Comparison of ENCODE assay signal across 12 mouse cellular contexts in the genomic region with DNA sequence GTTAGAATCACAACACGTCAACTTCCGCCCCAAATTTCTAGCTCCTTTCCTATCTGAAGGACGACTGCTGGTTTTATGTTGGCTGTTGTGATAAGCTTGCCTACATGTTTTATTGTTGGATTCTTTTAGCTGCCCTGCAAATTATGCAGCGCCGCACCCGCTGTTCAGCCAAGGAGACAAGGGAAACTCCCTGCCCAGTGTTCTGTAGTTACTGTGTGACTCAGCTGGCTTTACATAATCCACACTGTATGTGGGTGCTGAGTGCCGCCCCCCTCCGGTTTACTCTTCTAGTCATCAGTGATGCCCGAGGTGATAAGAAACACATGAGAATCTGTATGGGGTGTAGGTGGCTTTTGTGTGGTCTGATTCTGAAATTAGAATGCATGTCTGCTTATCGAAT.
DNase-seq lines count a peak whose midpoint lies in the region; ATAC-seq and TF ChIP-seq lines count a peak whose summit lies in the region.
"Had no signal": no experiment of that assay in that cellular context is flagged by ENCODE, and none has a peak within 500 bp of the region (broad histone marks: within the 10 kb centered on the region; RNA-seq: fewer than 3 reads in every experiment).

No protein-coding gene starts in this region.

- H3K4me1 ChIP-seq in midbrain, embryonic 13.5 days (replicated peaks), result peaks cover 32% of the 10 kb centered on the region
- peaks cover 6% of the 10 kb centered on the region for H3K4me1 ChIP-seq in midbrain, embryonic 10.5 days
- no peaks in the 10 kb centered on the region for H3K4me1 ChIP-seq in liver, postnatal 0 days (ENCODE audit: insufficient read depth)
- H3K4me1 ChIP-seq: liver, embryonic 15.5 days; stomach, embryonic 15.5 days had no signal

- H3K9ac ChIP-seq in midbrain, embryonic 13.5 days (replicated peaks), result no peak overlapping the region
- no peak overlapping the region for H3K9ac ChIP-seq in liver, postnatal 0 days (replicated peaks)
- H3K9ac ChIP-seq: kidney, embryonic 15.5 days; liver, embryonic 15.5 days; stomach, embryonic 15.5 days had no signal

- TF ChIP-seq CTCF in liver, postnatal 0 days (IDR thresholded peaks at IDR 0.05; ENCODE audit: low read depth), result no peak

- peak overlapping the region; percentile 70; the same call in 1 of the 2 replicates for H3K27ac ChIP-seq in midbrain, embryonic 13.5 days
- H3K27ac ChIP-seq in midbrain, embryonic 10.5 days (replicated peaks), result no peak overlapping the region
- H3K27ac ChIP-seq in liver, postnatal 0 days (ENCODE audit: low read depth), result no peak overlapping the region
- H3K27ac ChIP-seq: kidney, embryonic 15.5 days; liver, embryonic 15.5 days; stomach, embryonic 15.5 days had no signal

- no peaks in the 10 kb centered on the region for H3K9me3 ChIP-seq in midbrain, embryonic 13.5 days
- H3K9me3 ChIP-seq in midbrain, embryonic 10.5 days (replicated peaks), result no peaks in the 10 kb centered on the region
- no peaks in the 10 kb centered on the region for H3K9me3 ChIP-seq in liver, postnatal 0 days (ENCODE audit: low read length)
- H3K9me3 ChIP-seq: kidney, embryonic 15.5 days; liver, embryonic 15.5 days; stomach, embryonic 15.5 days had no signal

- 78% methylated on average over 10 of the region's 10 CpGs for WGBS in midbrain, embryonic 13.5 days
- 95% methylated on average over 10 of the region's 10 CpGs for WGBS in midbrain, embryonic 10.5 days
- 80% methylated on average over 10 of the region's 10 CpGs for WGBS in liver, postnatal 0 days (ENCODE audit: insufficient replicate concordance)

- no peaks in the 10 kb centered on the region for H3K36me3 ChIP-seq in midbrain, embryonic 13.5 days
- H3K36me3 ChIP-seq in midbrain, embryonic 10.5 days, result peaks cover 31% of the 10 kb centered on the region
- peaks cover 26% of the 10 kb centered on the region for H3K36me3 ChIP-seq in liver, postnatal 0 days (replicated peaks; ENCODE audit: insufficient read depth, low read length)
- H3K36me3 ChIP-seq: liver, embryonic 15.5 days had no signal

- no peak overlapping the region for H3K4me3 ChIP-seq in midbrain, embryonic 13.5 days (replicated peaks)
- H3K4me3 ChIP-seq in midbrain, embryonic 10.5 days, result no peak overlapping the region
- H3K4me3 ChIP-seq in liver, postnatal 0 days (ENCODE audit: low read depth, low read length), result no peak overlapping the region
- H3K4me3 ChIP-seq: kidney, embryonic 15.5 days; liver, embryonic 15.5 days; stomach, embryonic 15.5 days had no signal

- DNase-seq in adrenal gland, postnatal 25 days, result peak; percentile 17
- DNase-seq in adrenal gland, adult 18-20 months (ENCODE audit: low spot score in 2 of 2), result no peak
- DNase-seq in midbrain, embryonic 10.5 days (ENCODE audit: low spot score), result no peak
- DNase-seq in frontal cortex, postnatal 36 days (ENCODE audit: low spot score in 2 of 2), result peak; percentile 72 to 84
- peak; percentile 44 to 60 for DNase-seq in right cerebral cortex, postnatal 10 days (ENCODE audit: low spot score in 2 of 2)
- no peak for DNase-seq in liver, postnatal 0 days
- no peak for DNase-seq in heart, postnatal 4 days
- DNase-seq: heart, postnatal 10 days had no signal

- no peak overlapping the region for H3K4me2 ChIP-seq in midbrain, embryonic 13.5 days (replicated peaks)
- H3K4me2 ChIP-seq in liver, postnatal 0 days (ENCODE audit: low read depth, low read length), result no peak overlapping the region
- H3K4me2 ChIP-seq: kidney, embryonic 15.5 days; liver, embryonic 15.5 days; stomach, embryonic 15.5 days had no signal

- H3K27me3 ChIP-seq in midbrain, embryonic 13.5 days, result no peaks in the 10 kb centered on the region
- H3K27me3 ChIP-seq in midbrain, embryonic 10.5 days (ENCODE audit: low read depth, poor library complexity, severe bottlenecking), result no peaks in the 10 kb centered on the region
- no peaks in the 10 kb centered on the region for H3K27me3 ChIP-seq in liver, postnatal 0 days (ENCODE audit: insufficient read depth, low read length)
- H3K27me3 ChIP-seq: kidney, embryonic 15.5 days; liver, embryonic 15.5 days; stomach, embryonic 15.5 days had no signal

- ATAC-seq in midbrain, embryonic 13.5 days, result 0 out of 2 replicates have a peak, but pooled peaks have one; percentile 56
- no peak for ATAC-seq in liver, postnatal 0 days

- no peak for TF ChIP-seq EP300 in liver, postnatal 0 days (IDR thresholded peaks at IDR 0.05; ENCODE audit: low read depth)

Comparison
In these comparisons a context has a peak if more than half of its experiments do, and no peak if none do; other contexts are left out.
1. DNase-seq: peak in adrenal gland, postnatal 25 days (single experiment), frontal cortex, postnatal 36 days (2 of 2) and right cerebral cortex, postnatal 10 days (2 of 2); none in adrenal gland, adult 18-20 months (0 of 2), midbrain, embryonic 10.5 days (single experiment), liver, postnatal 0 days (single experiment) and heart, postnatal 4 days (single experiment).